Mouse (Mus musculus) C2C12 (cell line): ENCODE data around the gene Txlng.

ENCODE experiments used
- CEBPB ChIP-seq: IDR thresholded peaks from one replicate; pipeline ENCODE4 v1.6.1; 2011; ENCODE audit warnings: low read depth, mild to moderate bottlenecking, control low read depth, moderate library complexity
- CTCF ChIP-seq: IDR thresholded peaks from one replicate; pipeline ENCODE4 v1.5.1; 2011; ENCODE audit not compliant: control insufficient read depth, insufficient read depth, insufficient read length
- MAX ChIP-seq: IDR thresholded peaks from one replicate; pipeline ENCODE4 v1.6.1; 2011; ENCODE audit warnings: mild to moderate bottlenecking, control low read depth

- TF ChIP-seq CTCF (no peak), CEBPB (no peak), MAX (no peak)
These were observed 49.0 kb upstream of the Txlng start for GRCm38 (mm10) chrX:162878236-162878635.
